Mouse (Mus musculus): ENCODE results near the gene Scnn1a. TPM values are rescaled to one million over a fixed set of nuclear protein-coding genes. Genes with fewer than 3 reads are reported as not detected.

Gene Scnn1a
- polyA plus RNA-seq, 1 experiment: 0.20 TPM

GRCm38 (mm10) chr6:125363451-125364242, 43.2 kb downstream of the Scnn1a start:
- no peaks in the 10 kb centered on the region for H3K27me3 ChIP-seq (ENCODE audit: control insufficient read depth, insufficient read depth, insufficient read length)
- TF ChIP-seq TCF3 (IDR thresholded peaks at IDR 0.05; ENCODE audit: insufficient read length, low read depth) (no peak), POLR2AphosphoS2 (IDR thresholded peaks at IDR 0.05; ENCODE audit: insufficient read length, low read depth) (peak; percentile 43), REST (IDR thresholded peaks at IDR 0.05; ENCODE audit: insufficient read depth, insufficient read length) (no peak)
- no peak overlapping the region for H3K4me2 ChIP-seq (ENCODE audit: low read depth)
- no peak overlapping the region for H3K4me3 ChIP-seq
- H3K79me2 ChIP-seq (ENCODE audit: control insufficient read depth, insufficient read depth): no peaks in the 10 kb centered on the region
- no peak overlapping the region for H3ac ChIP-seq (ENCODE audit: control insufficient read depth, insufficient read length)
- peaks cover 9% of the 10 kb centered on the region for H3K36me3 ChIP-seq (ENCODE audit: control insufficient read depth, insufficient read depth)

DNA sequence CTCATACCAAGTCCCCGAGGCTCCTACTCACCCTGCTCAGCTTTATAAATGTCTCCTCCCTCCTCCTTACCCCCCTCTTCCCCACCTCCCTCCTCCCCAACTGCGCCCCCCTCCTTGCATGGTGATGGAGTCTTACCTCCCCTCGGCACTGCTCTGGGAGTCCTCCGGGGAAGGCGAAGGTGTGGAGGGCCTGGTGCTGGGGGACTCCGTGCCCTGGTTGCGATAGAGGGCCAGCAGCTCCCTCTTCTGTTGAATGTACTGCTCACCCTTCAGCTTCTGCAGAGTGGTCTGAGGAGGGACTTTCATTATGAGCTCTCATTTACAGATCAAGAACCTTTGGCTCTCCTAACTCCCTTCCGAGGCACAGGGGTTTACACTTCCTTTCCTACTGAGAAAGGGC, 44.0 kb downstream of the Scnn1a start:
- H3K79me2 ChIP-seq (ENCODE audit: control insufficient read depth, insufficient read depth): no peaks in the 10 kb centered on the region
- TF ChIP-seq POLR2A (IDR thresholded peaks at IDR 0.05; ENCODE audit: insufficient read length, low read depth): no peak
- H3K4me3 ChIP-seq: no peak overlapping the region
- H3ac ChIP-seq (ENCODE audit: control insufficient read depth, insufficient read length): no peak overlapping the region
- H3K4me2 ChIP-seq (ENCODE audit: low read depth): no peak overlapping the region
- peaks cover 6% of the 10 kb centered on the region for H3K36me3 ChIP-seq (ENCODE audit: control insufficient read depth, insufficient read depth)
- no peaks in the 10 kb centered on the region for H3K27me3 ChIP-seq (ENCODE audit: control insufficient read depth, insufficient read depth, insufficient read length)

DNA sequence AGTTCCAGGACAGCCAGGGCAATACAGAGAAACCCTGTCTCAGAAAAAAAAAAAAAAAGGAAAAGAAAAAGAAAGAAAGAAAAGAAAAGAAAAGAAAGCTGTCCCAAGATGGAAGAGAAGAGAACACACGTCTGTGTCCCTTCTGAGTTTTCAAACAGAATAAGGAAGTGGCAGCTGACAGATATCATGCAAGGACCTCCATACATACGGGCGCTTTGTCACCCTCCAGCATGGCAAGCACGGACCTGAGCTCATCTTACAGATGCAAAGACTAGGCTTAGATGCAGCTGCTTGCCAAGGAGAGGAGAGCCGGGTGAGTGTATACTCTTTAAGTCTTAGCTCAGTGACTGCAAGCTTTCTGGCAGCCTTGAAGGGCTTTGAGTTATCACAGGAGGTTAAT, 45.1 kb downstream of the Scnn1a start:
- Histone ChIP-seq H3K27me3 (ENCODE audit: control insufficient read depth, insufficient read depth, insufficient read length) (peaks cover 6% of the 10 kb centered on the region), H3K79me2 (ENCODE audit: control insufficient read depth, insufficient read depth) (no peaks in the 10 kb centered on the region), H3K36me3 (ENCODE audit: control insufficient read depth, insufficient read depth) (peaks cover 3% of the 10 kb centered on the region), H3ac (ENCODE audit: control insufficient read depth, insufficient read length) (no peak overlapping the region), H3K4me3 (no peak overlapping the region), H3K4me2 (ENCODE audit: low read depth) (no peak overlapping the region)
- TF ChIP-seq TCF3 (IDR thresholded peaks at IDR 0.05; ENCODE audit: insufficient read length, low read depth) (no peak), REST (IDR thresholded peaks at IDR 0.05; ENCODE audit: insufficient read depth, insufficient read length) (no peak), MAX (IDR thresholded peaks at IDR 0.05; ENCODE audit: low read depth) (no peak), USF1 (IDR thresholded peaks at IDR 0.05; ENCODE audit: low read depth) (no peak), TCF12 (IDR thresholded peaks at IDR 0.05; ENCODE audit: insufficient read depth, poor library complexity, severe bottlenecking) (no peak), POLR2A (IDR thresholded peaks at IDR 0.05; ENCODE audit: insufficient read length, low read depth) (no peak), POLR2AphosphoS2 (IDR thresholded peaks at IDR 0.05; ENCODE audit: insufficient read length, low read depth) (no peak), E2F4 (IDR thresholded peaks at IDR 0.05; ENCODE audit: insufficient read depth) (no peak), CEBPB (IDR thresholded peaks at IDR 0.05; ENCODE audit: insufficient read depth, poor library complexity, severe bottlenecking) (no peak), MYOD1 (IDR thresholded peaks at IDR 0.05; ENCODE audit: control insufficient read depth in 1 of 3, insufficient read length in 2 of 3, low read depth in 2 of 3) (no peak), SRF (IDR thresholded peaks at IDR 0.05; ENCODE audit: control insufficient read depth, insufficient read length, low read depth) (no peak), MYOG (IDR thresholded peaks at IDR 0.05; ENCODE audit: control insufficient read depth in 1 of 3, insufficient read depth in 1 of 3, insufficient read length in 2 of 3, low read depth in 2 of 3) (no peak)

DNA sequence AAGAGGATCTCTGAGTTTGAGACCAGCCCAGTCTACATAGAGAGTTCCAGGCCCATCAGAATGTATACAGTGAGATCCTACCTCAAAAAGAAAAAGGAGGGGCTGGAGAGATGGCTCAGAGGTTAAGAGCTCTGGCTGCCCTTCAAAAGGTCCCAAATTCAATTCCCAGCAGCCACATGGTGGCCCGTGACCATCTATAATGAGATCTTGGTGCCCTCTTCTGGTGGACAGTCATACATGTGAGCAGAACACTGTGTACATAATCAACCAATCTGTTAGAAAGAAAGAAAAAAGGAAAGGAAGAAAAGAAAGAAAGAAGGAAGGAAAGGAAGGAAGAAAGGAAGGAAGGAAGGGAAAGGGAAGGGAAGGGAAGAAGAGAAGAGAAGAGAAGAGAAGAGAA, 45.7 kb downstream of the Scnn1a start:
- Histone ChIP-seq H3K4me3 (no peak overlapping the region), H3K27me3 (ENCODE audit: control insufficient read depth, insufficient read depth, insufficient read length) (peaks cover 7% of the 10 kb centered on the region), H3K36me3 (ENCODE audit: control insufficient read depth, insufficient read depth) (no peaks in the 10 kb centered on the region), H3K4me2 (ENCODE audit: low read depth) (no peak overlapping the region), H3ac (ENCODE audit: control insufficient read depth, insufficient read length) (no peak overlapping the region), H3K79me2 (ENCODE audit: control insufficient read depth, insufficient read depth) (no peaks in the 10 kb centered on the region)
- TF ChIP-seq TCF3 (IDR thresholded peaks at IDR 0.05; ENCODE audit: insufficient read length, low read depth) (no peak), TCF12 (IDR thresholded peaks at IDR 0.05; ENCODE audit: insufficient read depth, poor library complexity, severe bottlenecking) (no peak), MYOD1 (IDR thresholded peaks at IDR 0.05; ENCODE audit: control insufficient read depth in 1 of 3, insufficient read length in 2 of 3, low read depth in 2 of 3) (no peak), E2F4 (IDR thresholded peaks at IDR 0.05; ENCODE audit: insufficient read depth) (no peak), REST (IDR thresholded peaks at IDR 0.05; ENCODE audit: insufficient read depth, insufficient read length) (no peak), CEBPB (IDR thresholded peaks at IDR 0.05; ENCODE audit: insufficient read depth, poor library complexity, severe bottlenecking) (no peak), USF1 (IDR thresholded peaks at IDR 0.05; ENCODE audit: low read depth) (no peak), POLR2AphosphoS2 (IDR thresholded peaks at IDR 0.05; ENCODE audit: insufficient read length, low read depth) (no peak), MYOG (IDR thresholded peaks at IDR 0.05; ENCODE audit: control insufficient read depth in 1 of 3, insufficient read depth in 1 of 3, insufficient read length in 2 of 3, low read depth in 2 of 3) (no peak), MAX (IDR thresholded peaks at IDR 0.05; ENCODE audit: low read depth) (no peak), POLR2A (IDR thresholded peaks at IDR 0.05; ENCODE audit: insufficient read length, low read depth) (no peak), SRF (IDR thresholded peaks at IDR 0.05; ENCODE audit: control insufficient read depth, insufficient read length, low read depth) (no peak)

DNA sequence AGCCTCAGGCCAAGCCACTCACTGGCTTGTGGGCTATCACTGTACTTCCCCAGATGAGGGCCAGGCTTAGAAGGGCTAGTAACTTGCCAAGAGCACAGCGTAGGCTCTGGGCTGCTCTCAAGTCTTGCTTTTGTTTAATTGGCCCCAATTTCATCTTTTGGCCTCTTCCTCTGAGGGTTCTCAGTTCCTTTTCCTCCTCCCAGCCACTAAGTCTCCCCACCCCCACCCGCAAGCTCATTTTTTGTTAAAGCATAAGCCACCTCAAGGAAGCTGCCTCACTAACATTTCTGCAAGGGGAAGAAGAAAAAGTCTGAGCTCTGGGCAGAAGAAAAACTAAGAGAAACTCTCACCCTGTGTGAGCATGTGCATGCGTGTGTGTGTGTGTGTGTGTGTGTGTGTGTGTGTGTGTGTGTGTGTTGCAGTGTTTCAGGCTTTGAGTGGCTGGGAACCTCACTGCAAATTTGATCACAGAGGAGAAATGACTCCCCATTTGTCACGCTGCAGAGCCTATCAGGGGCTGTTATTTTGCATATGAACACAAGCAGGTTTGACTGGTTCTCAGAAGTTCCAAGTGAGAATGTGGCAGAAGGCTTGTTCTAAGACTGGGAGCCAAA, 47.4 kb downstream of the Scnn1a start:
- H3K36me3 ChIP-seq (ENCODE audit: control insufficient read depth, insufficient read depth): no peaks in the 10 kb centered on the region
- no peak overlapping the region for H3K4me3 ChIP-seq
- no peak overlapping the region for H3K4me2 ChIP-seq (ENCODE audit: low read depth)
- no peak overlapping the region for H3ac ChIP-seq (ENCODE audit: control insufficient read depth, insufficient read length)
- TF ChIP-seq MYOD1 (IDR thresholded peaks at IDR 0.05; ENCODE audit: control insufficient read depth in 1 of 3, insufficient read length in 2 of 3, low read depth in 2 of 3) (no peak), POLR2A (IDR thresholded peaks at IDR 0.05; ENCODE audit: insufficient read length, low read depth) (no peak), REST (IDR thresholded peaks at IDR 0.05; ENCODE audit: insufficient read depth, insufficient read length) (no peak), E2F4 (IDR thresholded peaks at IDR 0.05; ENCODE audit: insufficient read depth) (no peak), MYOG (IDR thresholded peaks at IDR 0.05; ENCODE audit: control insufficient read depth in 1 of 3, insufficient read depth in 1 of 3, insufficient read length in 2 of 3, low read depth in 2 of 3) (no peak), POLR2AphosphoS2 (IDR thresholded peaks at IDR 0.05; ENCODE audit: insufficient read length, low read depth) (no peak), CEBPB (IDR thresholded peaks at IDR 0.05; ENCODE audit: insufficient read depth, poor library complexity, severe bottlenecking) (no peak), TCF3 (IDR thresholded peaks at IDR 0.05; ENCODE audit: insufficient read length, low read depth) (no peak), MAX (IDR thresholded peaks at IDR 0.05; ENCODE audit: low read depth) (no peak), SRF (IDR thresholded peaks at IDR 0.05; ENCODE audit: control insufficient read depth, insufficient read length, low read depth) (no peak), USF1 (IDR thresholded peaks at IDR 0.05; ENCODE audit: low read depth) (no peak), TCF12 (IDR thresholded peaks at IDR 0.05; ENCODE audit: insufficient read depth, poor library complexity, severe bottlenecking) (no peak)
- no peaks in the 10 kb centered on the region for H3K79me2 ChIP-seq (ENCODE audit: control insufficient read depth, insufficient read depth)
- H3K27me3 ChIP-seq (ENCODE audit: control insufficient read depth, insufficient read depth, insufficient read length): peaks cover 20% of the 10 kb centered on the region
